In genomic region chr5:128617621-128618020, GRCm38 (mm10) we compare ENCODE assay signal across 8 mouse cellular contexts. TPM values are rescaled to one million over a fixed set of nuclear protein-coding genes. Genes with fewer than 3 reads are reported as not detected.
DNase-seq lines count a peak whose midpoint lies in the region; ATAC-seq and TF ChIP-seq lines count a peak whose summit lies in the region.
"Had no signal": no experiment of that assay in that cellular context is flagged by ENCODE, and none has a peak within 500 bp of the region (broad histone marks: within the 10 kb centered on the region; RNA-seq: fewer than 3 reads in every experiment).

No protein-coding gene starts in this region.

- TF ChIP-seq CTCF in lung, postnatal 0 days (IDR thresholded peaks at IDR 0.05): no peak

- H3K9me3 ChIP-seq in lung, postnatal 0 days (ENCODE audit: low read length): no peaks in the 10 kb centered on the region
- no peaks in the 10 kb centered on the region for H3K9me3 ChIP-seq in forebrain, embryonic 14.5 days (replicated peaks; ENCODE audit: control insufficient read depth, low read length)
- no peaks in the 10 kb centered on the region for H3K9me3 ChIP-seq in limb, embryonic 10.5 days (replicated peaks)
- no peaks in the 10 kb centered on the region for H3K9me3 ChIP-seq in neural tube, embryonic 13.5 days

- peak; percentile 21 for DNase-seq in lung, postnatal 0 days (ENCODE audit: low spot score)
- DNase-seq in lung, postnatal 25 days (ENCODE audit: low spot score): no peak
- DNase-seq in forebrain, embryonic 14.5 days (ENCODE audit: low spot score): peak; percentile 51
- peak; percentile 72 for DNase-seq in limb, embryonic 10.5 days (ENCODE audit: low spot score)
- no peak for DNase-seq in urinary bladder, postnatal 14 days (ENCODE audit: low spot score)
- DNase-seq in adrenal gland, postnatal 36 days: no peak
- DNase-seq: left cerebral cortex, postnatal 4 days had no signal

- H3K4me1 ChIP-seq in lung, postnatal 0 days (ENCODE audit: insufficient read depth, low read depth, low read length): no peaks in the 10 kb centered on the region
- H3K4me1 ChIP-seq in forebrain, embryonic 14.5 days (ENCODE audit: control insufficient read depth, insufficient read depth, low read length): peaks cover 11% of the 10 kb centered on the region
- H3K4me1 ChIP-seq in limb, embryonic 10.5 days: peaks cover 57% of the 10 kb centered on the region
- peaks cover 30% of the 10 kb centered on the region for H3K4me1 ChIP-seq in neural tube, embryonic 13.5 days (replicated peaks)

- H3K36me3 ChIP-seq in lung, postnatal 0 days (ENCODE audit: insufficient read depth, low read length): no peaks in the 10 kb centered on the region
- no peaks in the 10 kb centered on the region for H3K36me3 ChIP-seq in forebrain, embryonic 14.5 days (ENCODE audit: control insufficient read depth, insufficient read depth, low read length)
- H3K36me3 ChIP-seq in limb, embryonic 10.5 days: no peaks in the 10 kb centered on the region
- H3K36me3 ChIP-seq in neural tube, embryonic 13.5 days: no peaks in the 10 kb centered on the region

- no peak overlapping the region for H3K27ac ChIP-seq in lung, postnatal 0 days (ENCODE audit: low read length)
- H3K27ac ChIP-seq in forebrain, embryonic 14.5 days (ENCODE audit: low read depth, low read length): no peak overlapping the region
- peak overlapping the region; percentile 86 for H3K27ac ChIP-seq in limb, embryonic 10.5 days
- H3K27ac ChIP-seq in neural tube, embryonic 13.5 days (replicated peaks): no peak overlapping the region

- no peak for ATAC-seq in lung, postnatal 0 days
- peak; percentile 34; the same call in 1 of the 2 replicates for ATAC-seq in forebrain, embryonic 14.5 days
- no peak for ATAC-seq in neural tube, embryonic 13.5 days (ENCODE audit: low read depth)

- no peak overlapping the region for H3K9ac ChIP-seq in lung, postnatal 0 days (replicated peaks; ENCODE audit: low read depth)
- H3K9ac ChIP-seq in forebrain, embryonic 14.5 days (ENCODE audit: low read length): no peak overlapping the region
- H3K9ac ChIP-seq in neural tube, embryonic 13.5 days: no peak overlapping the region

- TF ChIP-seq EP300 in lung, postnatal 0 days (IDR thresholded peaks at IDR 0.05): no peak

- H3K4me3 ChIP-seq in lung, postnatal 0 days (ENCODE audit: low read depth, low read length): no peak overlapping the region
- no peak overlapping the region for H3K4me3 ChIP-seq in forebrain, embryonic 14.5 days (ENCODE audit: low read depth, low read length)
- H3K4me3 ChIP-seq in limb, embryonic 10.5 days: peak overlapping the region; percentile 33
- H3K4me3 ChIP-seq in neural tube, embryonic 13.5 days: no peak overlapping the region

- H3K4me2 ChIP-seq in lung, postnatal 0 days (replicated peaks; ENCODE audit: low read depth, low read length): no peak overlapping the region
- peak overlapping the region; percentile 16; the same call in 1 of the 2 replicates for H3K4me2 ChIP-seq in forebrain, embryonic 14.5 days (ENCODE audit: low read length)
- H3K4me2 ChIP-seq in neural tube, embryonic 13.5 days: peak overlapping the region; percentile 9; the same call in 1 of the 2 replicates

- 6% methylated on average over 9 of the region's 9 CpGs for WGBS in lung, postnatal 0 days
- 9% methylated on average over 9 of the region's 9 CpGs for WGBS in forebrain, embryonic 14.5 days
- WGBS in limb, embryonic 10.5 days: 3% methylated on average over 9 of the region's 9 CpGs
- WGBS in neural tube, embryonic 13.5 days: 8% methylated on average over 9 of the region's 9 CpGs

- H3K27me3 ChIP-seq in lung, postnatal 0 days (replicated peaks; ENCODE audit: insufficient read depth, low read length): no peaks in the 10 kb centered on the region
- H3K27me3 ChIP-seq in forebrain, embryonic 14.5 days (replicated peaks; ENCODE audit: control insufficient read depth, insufficient read depth, low read length): no peaks in the 10 kb centered on the region
- no peaks in the 10 kb centered on the region for H3K27me3 ChIP-seq in limb, embryonic 10.5 days (ENCODE audit: low read depth, poor library complexity, severe bottlenecking)
- peaks cover 15% of the 10 kb centered on the region; the same call in 1 of the 2 replicates for H3K27me3 ChIP-seq in neural tube, embryonic 13.5 days

RNA-seq across cellular contexts. Expression of gene Fzd10, which starts 17.0 kb away (rescaled TPM):
- polyA plus RNA-seq in lung, postnatal 0 days (2015; fragmentation: Nextera tagmentation; extraction: Ambion mirVana): 0.29 and 0.35 TPM in 2 replicates
- 2.1 and 2.3 TPM in 2 replicates for polyA plus RNA-seq in forebrain, embryonic 14.5 days (2014; fragmentation: Nextera tagmentation; extraction: Ambion mirVana)
- 8.1 and 10.5 TPM in 2 replicates for polyA plus RNA-seq in limb, embryonic 10.5 days (2016; fragmentation: Nextera tagmentation; extraction: Ambion mirVana)
- 4.9 and 6.4 TPM in 2 replicates for polyA plus RNA-seq in neural tube, embryonic 13.5 days (2015; fragmentation: Nextera tagmentation; extraction: Ambion mirVana)
- total RNA-seq in adrenal gland, postnatal 36 days (2021): under 1 TPM; 0.86 to 0.92 TPM

Comparison
In these comparisons a context has a peak if more than half of its experiments do, and no peak if none do; other contexts are left out.
1. DNase-seq: peak in lung, postnatal 0 days (single experiment), forebrain, embryonic 14.5 days (single experiment) and limb, embryonic 10.5 days (single experiment); none in lung, postnatal 25 days (single experiment), urinary bladder, postnatal 14 days (single experiment) and adrenal gland, postnatal 36 days (0 of 2).